Mouse (Mus musculus) layer of hippocampus, adult 2 months (tissue): ENCODE measurements around the gene Tmem165. TPM values are rescaled to one million over a fixed set of nuclear protein-coding genes. Genes with fewer than 3 reads are reported as not detected.
A peak's percentile ranks its signal among the peaks of the same experiment; 100 is the strongest.

Experiments
- DNase-seq, 2 experiments: peaks; one replicate each; pipeline ENCODE4 v3.0.0; 2022; ENCODE audit warnings: low spot score in 2 of 2
- H3K27ac ChIP-seq: fragments of 200-600 bp; 2 replicates; pipeline ENCODE4 v1.8.1; 2022
- H3K4me3 ChIP-seq: fragments of 200-600 bp; 2 replicates; pipeline ENCODE4 v1.8.1; 2022; ENCODE audit warnings: mild to moderate bottlenecking
- CTCF ChIP-seq: fragments of 200-600 bp; conservative IDR thresholded peaks from 2 replicates; pipeline ENCODE4 v1.8.1; 2022; ENCODE audit warnings: antibody characterized with exemption, mild to moderate bottlenecking, moderate library complexity
- total RNA-seq, 2 experiments: library from RNA; stranded (reverse); gene quantifications; 2 replicates each; pipeline ENCODE4 v1.2.3; 2021

Gene Tmem165
- total RNA-seq, 2 experiments from 2014 or later: 32.9 to 35.2 TPM

GRCm38 (mm10) chr5:76153430-76153829 lies 30.2 kb upstream of the Tmem165 start:
- DNase-seq: no peak
- H3K27ac ChIP-seq: no peak overlapping the region
- H3K4me3 ChIP-seq: no peak overlapping the region
- TF ChIP-seq CTCF: no peak

DNA sequence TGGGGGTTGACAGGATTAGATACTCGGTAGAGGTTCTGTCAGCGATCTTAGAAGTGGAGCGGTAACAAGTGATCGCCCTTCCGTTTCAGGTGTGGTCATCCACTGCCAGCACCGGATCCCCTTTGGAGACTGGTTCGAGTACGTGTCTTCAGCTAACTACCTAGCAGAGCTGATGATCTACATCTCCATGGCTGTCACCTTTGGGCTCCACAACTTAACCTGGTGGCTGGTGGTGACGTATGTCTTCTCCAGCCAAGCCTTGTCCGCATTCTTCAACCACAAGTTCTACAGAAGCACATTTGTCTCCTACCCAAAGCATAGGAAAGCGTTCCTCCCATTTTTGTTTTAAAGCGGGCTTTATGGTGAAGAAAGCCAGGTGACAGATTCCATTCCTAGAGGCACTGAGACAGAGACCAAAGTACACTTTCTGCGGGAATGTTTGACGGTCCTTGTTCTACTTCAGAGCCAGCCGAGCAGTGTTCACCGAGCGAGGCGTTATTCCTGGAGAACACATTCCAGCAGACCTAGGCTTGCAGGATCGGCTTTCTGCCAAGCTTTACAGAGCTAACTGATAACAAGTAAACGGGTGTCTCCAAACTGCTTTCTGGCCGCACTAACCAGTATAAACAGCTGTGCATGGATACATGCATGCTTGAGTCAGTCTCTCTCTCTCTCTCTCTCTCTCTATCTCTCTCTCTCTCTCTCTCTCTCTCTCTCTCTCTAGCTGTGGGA lies 29.1 kb upstream of the Tmem165 start:
- no peak for TF ChIP-seq CTCF
- H3K27ac ChIP-seq: no peak overlapping the region
- DNase-seq: no peak

DNA sequence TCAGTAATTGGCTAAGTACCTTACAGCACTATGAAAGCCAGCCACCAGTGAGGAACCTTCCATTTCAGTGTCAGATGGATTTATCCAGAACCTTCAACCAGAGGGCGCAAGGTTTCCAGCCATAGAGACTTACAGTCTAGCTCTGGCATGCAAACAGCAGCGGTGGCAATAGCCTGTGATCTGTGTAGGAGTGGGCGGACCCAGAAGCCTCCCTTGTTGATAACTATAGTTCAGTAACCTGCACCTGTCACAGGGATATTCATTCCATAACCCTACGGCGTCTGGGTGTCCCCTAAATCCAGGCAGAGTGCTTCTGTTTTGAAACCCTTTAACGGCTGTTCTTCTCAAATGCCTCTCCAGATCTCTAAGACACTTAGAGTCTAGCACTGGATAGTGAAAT lies 24.1 kb upstream of the Tmem165 start:
- no peak for DNase-seq
- no peak for TF ChIP-seq CTCF
- Histone ChIP-seq H3K4me3 (no peak overlapping the region), H3K27ac (no peak overlapping the region)

More for the DNA sequence above, 29.1 kb upstream of the Tmem165 start:
- no peak overlapping the region for H3K4me3 ChIP-seq

GRCm38 (mm10) chr5:76160086-76160485 lies 23.6 kb upstream of the Tmem165 start:
- Histone ChIP-seq H3K27ac (no peak overlapping the region), H3K4me3 (no peak overlapping the region)
- TF ChIP-seq CTCF: no peak
- DNase-seq: no peak

GRCm38 (mm10) chr5:76161491-76161890 lies 22.2 kb upstream of the Tmem165 start:
- no peak overlapping the region for H3K27ac ChIP-seq
- H3K4me3 ChIP-seq: no peak overlapping the region
- no peak for TF ChIP-seq CTCF
- DNase-seq: no peak

DNA sequence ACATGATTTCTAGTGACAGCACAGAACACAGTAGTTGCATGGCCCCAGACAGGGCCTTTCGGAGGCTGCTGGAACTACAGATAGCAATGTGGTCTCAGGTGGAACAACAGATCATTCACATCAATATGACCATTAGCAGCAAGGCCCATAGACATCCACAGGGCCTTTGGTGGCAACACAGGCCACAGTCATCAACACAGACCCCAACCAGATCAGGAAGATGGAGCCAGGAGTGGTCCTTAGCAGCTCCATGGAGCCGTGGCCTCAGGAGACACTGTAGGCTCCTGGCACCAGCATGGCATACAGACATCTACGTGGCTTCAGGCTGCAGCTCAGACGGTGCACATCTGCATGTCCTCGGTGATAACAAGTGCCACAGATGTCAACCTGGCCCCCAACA lies 20.8 kb upstream of the Tmem165 start:
- H3K4me3 ChIP-seq: no peak overlapping the region
- TF ChIP-seq CTCF: no peak
- DNase-seq: no peak
- no peak overlapping the region for H3K27ac ChIP-seq

GRCm38 (mm10) chr5:76163828-76164390 lies 19.8 kb upstream of the Tmem165 start:
- no peak overlapping the region for H3K27ac ChIP-seq
- no peak overlapping the region for H3K4me3 ChIP-seq
- no peak for DNase-seq
- TF ChIP-seq CTCF: no peak

- no peak overlapping the region for H3K27ac ChIP-seq
- no peak overlapping the region for H3K4me3 ChIP-seq
- TF ChIP-seq CTCF: no peak
- DNase-seq: no peak
Measured at GRCm38 (mm10) chr5:76164827-76165226, 18.9 kb upstream of the Tmem165 start.

- no peak overlapping the region for H3K4me3 ChIP-seq
- peak; percentile 32; the same call in 1 of the 2 replicates for TF ChIP-seq CTCF
- H3K27ac ChIP-seq: no peak overlapping the region
- DNase-seq: no peak
Measured at GRCm38 (mm10) chr5:76170522-76170921, 13.2 kb upstream of the Tmem165 start.

DNA sequence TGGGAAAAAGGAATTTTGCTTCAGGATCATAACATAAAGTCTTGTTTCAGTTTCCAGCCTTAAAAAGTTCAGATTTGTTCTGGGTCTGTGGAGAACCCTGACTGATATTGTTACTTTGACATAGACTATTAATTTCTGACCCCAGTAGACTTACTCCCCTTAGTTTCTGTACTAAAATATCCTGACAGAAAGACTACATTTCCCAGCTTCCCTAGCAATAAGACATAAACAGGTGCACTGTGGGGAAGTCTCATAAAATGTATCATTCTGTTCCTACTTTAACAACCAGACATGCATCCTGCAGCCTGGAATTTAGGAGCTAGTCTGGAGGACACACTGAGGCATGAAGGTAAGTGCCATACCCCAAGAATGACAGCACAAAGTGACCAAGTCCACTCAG lies 12.6 kb upstream of the Tmem165 start:
- TF ChIP-seq CTCF: no peak
- DNase-seq: no peak
- no peak overlapping the region for H3K4me3 ChIP-seq
- no peak overlapping the region for H3K27ac ChIP-seq

- no peak overlapping the region for H3K27ac ChIP-seq
- H3K4me3 ChIP-seq: no peak overlapping the region
- no peak for TF ChIP-seq CTCF
- DNase-seq: no peak
Measured at GRCm38 (mm10) chr5:76175051-76175450, 8.6 kb upstream of the Tmem165 start.

- H3K27ac ChIP-seq: no peak overlapping the region
- DNase-seq: no peak
- no peak overlapping the region for H3K4me3 ChIP-seq
- TF ChIP-seq CTCF: no peak
Measured at GRCm38 (mm10) chr5:76176411-76176810, 7.3 kb upstream of the Tmem165 start.

DNA sequence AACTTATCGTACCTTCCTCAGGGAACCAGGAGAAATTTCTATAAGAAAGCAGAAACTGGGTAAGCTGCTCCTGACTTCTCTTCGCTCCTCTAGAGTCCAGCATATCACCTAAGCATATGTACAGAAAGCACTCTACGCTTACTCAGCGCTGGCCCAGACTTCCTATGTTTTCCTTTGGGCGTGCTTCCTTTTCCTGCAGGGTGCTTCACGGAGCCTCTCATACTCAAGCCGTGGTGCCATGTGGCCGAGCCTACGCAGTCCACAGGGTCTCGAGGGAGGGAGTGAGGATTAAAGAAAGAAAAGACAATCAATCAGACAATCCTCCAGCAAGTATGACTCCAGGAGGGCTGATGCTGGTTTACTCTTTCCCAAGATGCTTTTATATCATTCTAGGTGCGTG lies 6.8 kb upstream of the Tmem165 start:
- Histone ChIP-seq H3K4me3 (no peak overlapping the region), H3K27ac (no peak overlapping the region)
- TF ChIP-seq CTCF: no peak
- DNase-seq: no peak

- Histone ChIP-seq H3K4me3 (no peak overlapping the region), H3K27ac (no peak overlapping the region)
- no peak for DNase-seq
- TF ChIP-seq CTCF: no peak
Measured at GRCm38 (mm10) chr5:76177664-76178063, 6.0 kb upstream of the Tmem165 start.

DNA sequence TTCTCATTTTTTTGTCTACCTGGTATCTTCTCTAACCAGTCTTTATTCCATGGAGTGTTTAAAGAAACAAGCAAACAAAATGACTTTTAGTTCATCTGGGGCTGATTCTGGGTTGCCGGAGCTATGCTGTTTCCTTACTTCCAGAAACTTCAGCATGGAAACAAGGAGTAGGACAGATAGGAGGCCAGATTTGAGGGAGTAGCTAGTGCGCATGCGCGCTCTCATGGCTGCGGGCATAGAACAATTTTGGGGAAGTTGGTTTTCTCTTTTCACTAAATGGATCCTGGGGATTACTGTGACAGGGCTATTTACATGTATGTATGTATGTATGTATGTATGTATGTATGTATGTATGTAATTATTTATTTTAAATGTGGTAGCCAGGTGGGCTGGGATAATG lies 4.5 kb upstream of the Tmem165 start:
- H3K27ac ChIP-seq: no peak overlapping the region
- DNase-seq: no peak
- H3K4me3 ChIP-seq: no peak overlapping the region
- TF ChIP-seq CTCF: no peak
